Comparison of ENCODE assay signal across 18 mouse cellular contexts in genomic region chr9:59249359-59249758, GRCm38 (mm10). TPM values are rescaled to one million over a fixed set of nuclear protein-coding genes. Genes with fewer than 3 reads are reported as not detected.
DNase-seq lines count a peak whose midpoint lies in the region; ATAC-seq and TF ChIP-seq lines count a peak whose summit lies in the region.
"Had no signal": no experiment of that assay in that cellular context is flagged by ENCODE, and none has a peak within 500 bp of the region (broad histone marks: within the 10 kb centered on the region; RNA-seq: fewer than 3 reads in every experiment).

No protein-coding gene starts in this region.

- no peak overlapping the region for H3K9ac ChIP-seq in heart, postnatal 0 days (replicated peaks; ENCODE audit: low read depth, low read length)
- H3K9ac ChIP-seq in lung, embryonic 14.5 days: no peak overlapping the region
- H3K9ac ChIP-seq: heart, embryonic 15.5 days; limb, embryonic 15.5 days; liver, postnatal 0 days; midbrain, embryonic 12.5 days had no signal

- TF ChIP-seq EP300 in heart, postnatal 0 days (IDR thresholded peaks at IDR 0.05; ENCODE audit: low read depth): no peak

- intact Hi-C loops in heart, postnatal 14 days (cut with DNase I): no loop called here

- H3K4me3 ChIP-seq in heart, postnatal 0 days (ENCODE audit: low read depth, low read length): no peak overlapping the region
- H3K4me3 ChIP-seq in lung, embryonic 14.5 days (ENCODE audit: low read depth, low read length): no peak overlapping the region
- H3K4me3 ChIP-seq: heart, embryonic 15.5 days; limb, embryonic 15.5 days; midbrain, embryonic 12.5 days had no signal

- H3K27ac ChIP-seq in heart, postnatal 0 days (ENCODE audit: low read depth): no peak overlapping the region
- H3K27ac ChIP-seq in lung, embryonic 14.5 days (ENCODE audit: low read depth): no peak overlapping the region
- H3K27ac ChIP-seq: heart, embryonic 15.5 days; limb, embryonic 15.5 days; midbrain, embryonic 12.5 days had no signal

- H3K4me2 ChIP-seq in heart, postnatal 0 days (ENCODE audit: low read depth, low read length): no peak overlapping the region
- H3K4me2 ChIP-seq in lung, embryonic 14.5 days: no peak overlapping the region
- H3K4me2 ChIP-seq: heart, embryonic 15.5 days; limb, embryonic 15.5 days; midbrain, embryonic 12.5 days had no signal

- no peaks in the 10 kb centered on the region for H3K27me3 ChIP-seq in heart, postnatal 0 days (ENCODE audit: control insufficient read depth, insufficient read depth, low read length)
- H3K27me3 ChIP-seq in lung, embryonic 14.5 days (ENCODE audit: insufficient read depth, low read length): no peaks in the 10 kb centered on the region
- H3K27me3 ChIP-seq: heart, embryonic 15.5 days; limb, embryonic 15.5 days; midbrain, embryonic 12.5 days had no signal

- no peaks in the 10 kb centered on the region for H3K36me3 ChIP-seq in heart, postnatal 0 days (replicated peaks; ENCODE audit: control insufficient read depth, insufficient read depth, low read length)
- H3K36me3 ChIP-seq in lung, embryonic 14.5 days (ENCODE audit: insufficient read depth): no peaks in the 10 kb centered on the region
- H3K36me3 ChIP-seq: heart, embryonic 15.5 days; limb, embryonic 15.5 days; midbrain, embryonic 12.5 days had no signal

- no peak for ATAC-seq in heart, postnatal 0 days (ENCODE audit: insufficient read depth, low read depth)
- no peak for ATAC-seq in lung, embryonic 14.5 days (ENCODE audit: insufficient read depth)
- ATAC-seq in erythroblast, adult 5-6 weeks (replicated peaks; ENCODE audit: low FRiP score, poor library complexity, severe bottlenecking): no peak
- ATAC-seq: CD4-positive, CD25-positive, alpha-beta regulatory T cell, adult 4 months; hindbrain, embryonic 16.5 days; liver, postnatal 0 days had no signal

- H3K4me1 ChIP-seq in heart, postnatal 0 days (ENCODE audit: control insufficient read depth, insufficient read depth): 0 out of 2 replicates have a peak, but pooled peaks cover under 1% of the 10 kb centered on the region
- no peaks in the 10 kb centered on the region for H3K4me1 ChIP-seq in lung, embryonic 14.5 days (ENCODE audit: insufficient read depth)
- H3K4me1 ChIP-seq: heart, embryonic 15.5 days had no signal

- WGBS in heart, postnatal 0 days: 69% methylated on average over 3 of the region's 3 CpGs
- 59% methylated on average over 3 of the region's 3 CpGs for WGBS in lung, embryonic 14.5 days

- no peak for TF ChIP-seq POLR2A in brain, embryonic 14.5 days (IDR thresholded peaks at IDR 0.05; ENCODE audit: borderline replicate concordance, extremely low read depth, insufficient read depth, insufficient read length, poor library complexity, severe bottlenecking)

- DNase-seq in heart, postnatal 0 days (ENCODE audit: low spot score): no peak
- DNase-seq in heart, postnatal 14 days: no peak
- peak; percentile 80 for DNase-seq in lung, embryonic 14.5 days
- no peak for DNase-seq in lung, postnatal 4 days
- peak; percentile 50 for DNase-seq in NIH3T3 (ENCODE audit: low read depth)
- peak; percentile 44 for DNase-seq in brain, embryonic 14.5 days (ENCODE audit: low read depth)
- DNase-seq: adrenal gland, postnatal 10 days; cerebellum, adult 9-10 months; embryo, embryonic 11 days; heart, adult 11 months; kidney, adult 8-10 months; liver, postnatal 0 days had no signal

- TF ChIP-seq CTCF in heart, postnatal 0 days (IDR thresholded peaks at IDR 0.05; ENCODE audit: low read depth): peak; percentile 32
- peak; percentile 37 for TF ChIP-seq CTCF in lung, embryonic 14.5 days (IDR thresholded peaks at IDR 0.05; ENCODE audit: low read depth)
- no peak for TF ChIP-seq CTCF in brain, embryonic 14.5 days (IDR thresholded peaks at IDR 0.05; ENCODE audit: borderline replicate concordance, extremely low read depth, insufficient read depth, insufficient read length)

- H3K9me3 ChIP-seq in heart, postnatal 0 days (replicated peaks; ENCODE audit: control insufficient read depth, low read length): no peaks in the 10 kb centered on the region
- H3K9me3 ChIP-seq in lung, embryonic 14.5 days (ENCODE audit: low read depth, low read length): no peaks in the 10 kb centered on the region
- H3K9me3 ChIP-seq: heart, embryonic 15.5 days; limb, embryonic 15.5 days; midbrain, embryonic 12.5 days had no signal

RNA-seq across cellular contexts. Expression of gene Adpgk, which starts 42.0 kb away (rescaled TPM):
- total RNA-seq in heart, postnatal 0 days (2014; rRNA removed; ENCODE audit: low replicate concordance): 17.4 and 18.4 TPM in 2 replicates
- polyA plus RNA-seq in heart, postnatal 0 days (2015; fragmentation: Nextera tagmentation; extraction: Ambion mirVana): 10.1 and 11.1 TPM in 2 replicates
- 1 to 10 TPM; 9.5 to 9.8 TPM for total RNA-seq in heart, postnatal 14 days (2021)
- 56.8 and 57.0 TPM in 2 replicates for polyA plus RNA-seq in lung, embryonic 14.5 days (2014; fragmentation: Nextera tagmentation; extraction: Ambion mirVana)
- polyA plus RNA-seq in brain, embryonic 14.5 days (2012; rRNA removed): 17.6 and 20.7 TPM in 2 replicates
- 79.5 and 126 TPM in 2 replicates for total RNA-seq in erythroblast, adult 5-6 weeks (2015; ENCODE audit: low replicate concordance)
- 71.7 and 75.5 TPM in 2 replicates for total RNA-seq in erythroblast, adult 5-6 weeks (2017; ENCODE audit: low replicate concordance)

Comparison
In these comparisons a context has a peak if more than half of its experiments do, and no peak if none do; other contexts are left out.
1. DNase-seq: peak in lung, embryonic 14.5 days (single experiment), NIH3T3 (single experiment) and brain, embryonic 14.5 days (single experiment); none in heart, postnatal 0 days (single experiment), heart, postnatal 14 days (0 of 2) and lung, postnatal 4 days (0 of 2).